Mouse (Mus musculus): Measurements from ENCODE around the gene Ninj1. TPM values are rescaled to one million over a fixed set of nuclear protein-coding genes. Genes with fewer than 3 reads are reported as not detected.

Ninj1 gene
- polyA plus RNA-seq, 1 experiment from 2014 or later: 21.2 TPM

GRCm38 (mm10) chr13:49219367-49219766 lies 32.1 kb downstream of the Ninj1 start:
- H3K27me3 ChIP-seq (replicated peaks): peaks cover 14% of the 10 kb centered on the region
- peaks cover 14% of the 10 kb centered on the region for H3K4me1 ChIP-seq
- no peak overlapping the region for H3K9ac ChIP-seq
- 85% methylated on average over 4 of the region's 4 CpGs for WGBS
- no peak overlapping the region for H3K27ac ChIP-seq
- no peak for ATAC-seq (replicated peaks)
- H3K4me2 ChIP-seq: no peak overlapping the region
- no peak overlapping the region for H3K4me3 ChIP-seq
- H3K9me3 ChIP-seq: no peaks in the 10 kb centered on the region
- H3K36me3 ChIP-seq (replicated peaks): no peaks in the 10 kb centered on the region

GRCm38 (mm10) chr13:49220912-49221311 lies 33.6 kb downstream of the Ninj1 start:
- H3K9ac ChIP-seq: no peak overlapping the region
- no peak overlapping the region for H3K27ac ChIP-seq
- H3K4me3 ChIP-seq: no peak overlapping the region
- 27% methylated on average over 5 of the region's 5 CpGs for WGBS
- H3K36me3 ChIP-seq (replicated peaks): no peaks in the 10 kb centered on the region
- no peak overlapping the region for H3K4me2 ChIP-seq
- no peaks in the 10 kb centered on the region for H3K9me3 ChIP-seq
- peaks cover 19% of the 10 kb centered on the region for H3K27me3 ChIP-seq (replicated peaks)
- peaks cover 4% of the 10 kb centered on the region; the same call in 1 of the 2 replicates for H3K4me1 ChIP-seq
- no peak for ATAC-seq (replicated peaks)

- Histone ChIP-seq H3K9me3 (no peaks in the 10 kb centered on the region), H3K4me2 (no peak overlapping the region), H3K4me3 (no peak overlapping the region), H3K27me3 (replicated peaks) (peaks cover 7% of the 10 kb centered on the region; the same call in 1 of the 2 replicates), H3K36me3 (replicated peaks) (no peaks in the 10 kb centered on the region), H3K4me1 (no peaks in the 10 kb centered on the region), H3K27ac (no peak overlapping the region), H3K9ac (no peak overlapping the region)
- WGBS: 18% methylated on average over 10 of the region's 10 CpGs
- no peak for ATAC-seq (replicated peaks)
Measured at GRCm38 (mm10) chr13:49224314-49224713, 37.0 kb downstream of the Ninj1 start.

GRCm38 (mm10) chr13:49224729-49225128 lies 37.4 kb downstream of the Ninj1 start:
- peaks cover 7% of the 10 kb centered on the region; the same call in 1 of the 2 replicates for H3K27me3 ChIP-seq (replicated peaks)
- no peaks in the 10 kb centered on the region for H3K9me3 ChIP-seq
- WGBS: 19% methylated on average over 6 of the region's 6 CpGs
- no peak overlapping the region for H3K4me2 ChIP-seq
- H3K4me3 ChIP-seq: no peak overlapping the region
- no peak for ATAC-seq (replicated peaks)
- H3K9ac ChIP-seq: no peak overlapping the region
- no peak overlapping the region for H3K27ac ChIP-seq
- H3K36me3 ChIP-seq (replicated peaks): no peaks in the 10 kb centered on the region
- H3K4me1 ChIP-seq: no peaks in the 10 kb centered on the region

GRCm38 (mm10) chr13:49225159-49225558 lies 37.9 kb downstream of the Ninj1 start:
- H3K4me1 ChIP-seq: no peaks in the 10 kb centered on the region
- H3K4me3 ChIP-seq: no peak overlapping the region
- H3K27me3 ChIP-seq (replicated peaks): peaks cover 7% of the 10 kb centered on the region; the same call in 1 of the 2 replicates
- no peak overlapping the region for H3K27ac ChIP-seq
- H3K9me3 ChIP-seq: no peaks in the 10 kb centered on the region
- H3K4me2 ChIP-seq: no peak overlapping the region
- WGBS: 68% methylated on average over 3 of the region's 3 CpGs
- no peaks in the 10 kb centered on the region for H3K36me3 ChIP-seq (replicated peaks)
- ATAC-seq (replicated peaks): no peak
- no peak overlapping the region for H3K9ac ChIP-seq

GRCm38 (mm10) chr13:49225633-49226032 lies 38.3 kb downstream of the Ninj1 start:
- H3K36me3 ChIP-seq (replicated peaks): no peaks in the 10 kb centered on the region
- no peak overlapping the region for H3K4me2 ChIP-seq
- no peak overlapping the region for H3K4me3 ChIP-seq
- ATAC-seq (replicated peaks): no peak
- no peak overlapping the region for H3K27ac ChIP-seq
- no peaks in the 10 kb centered on the region for H3K9me3 ChIP-seq
- H3K27me3 ChIP-seq (replicated peaks): peaks cover 7% of the 10 kb centered on the region; the same call in 1 of the 2 replicates
- WGBS: 26% methylated on average over 4 of the region's 4 CpGs
- H3K4me1 ChIP-seq: no peaks in the 10 kb centered on the region
- no peak overlapping the region for H3K9ac ChIP-seq

GRCm38 (mm10) chr13:49233792-49234572 lies 46.7 kb downstream of the Ninj1 start:
- 80% methylated on average over 8 of the region's 8 CpGs for WGBS
- no peak for ATAC-seq (replicated peaks)
- H3K4me2 ChIP-seq: no peak overlapping the region

DNA sequence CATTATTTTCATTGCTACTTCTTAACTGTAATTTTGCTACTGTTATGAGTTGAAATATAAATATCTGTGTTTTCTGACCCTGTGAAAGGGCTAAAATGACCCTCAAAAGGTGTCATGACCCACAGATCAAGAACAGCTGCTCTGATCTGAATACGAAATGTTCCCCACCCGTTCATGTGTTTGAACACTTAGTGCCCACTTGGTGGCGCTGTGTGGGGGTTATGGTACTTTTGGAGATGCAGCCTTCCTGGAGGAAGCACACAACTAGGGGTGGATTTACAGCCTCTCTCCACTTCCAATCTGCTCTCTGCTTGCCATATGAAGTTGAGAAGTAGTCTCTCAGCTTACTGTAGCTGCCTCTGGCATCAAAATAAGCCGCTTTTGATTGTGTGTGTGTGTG lies 47.4 kb downstream of the Ninj1 start:
- H3K9me3 ChIP-seq: no peaks in the 10 kb centered on the region
- no peak overlapping the region for H3K4me3 ChIP-seq
- H3K27me3 ChIP-seq (replicated peaks): no peaks in the 10 kb centered on the region
- H3K4me1 ChIP-seq: no peaks in the 10 kb centered on the region
- no peak overlapping the region for H3K4me2 ChIP-seq
- ATAC-seq (replicated peaks): no peak
- WGBS: 94% methylated on average over 4 of the region's 4 CpGs
- no peaks in the 10 kb centered on the region for H3K36me3 ChIP-seq (replicated peaks)
- H3K9ac ChIP-seq: no peak overlapping the region
- no peak overlapping the region for H3K27ac ChIP-seq

More at GRCm38 (mm10) chr13:49233792-49234572, 46.7 kb downstream of the Ninj1 start:
- Histone ChIP-seq H3K9me3 (no peaks in the 10 kb centered on the region), H3K36me3 (replicated peaks) (no peaks in the 10 kb centered on the region), H3K27me3 (replicated peaks) (no peaks in the 10 kb centered on the region), H3K4me1 (no peaks in the 10 kb centered on the region), H3K27ac (no peak overlapping the region), H3K4me3 (no peak overlapping the region), H3K9ac (no peak overlapping the region)

GRCm38 (mm10) chr13:49237617-49238016 lies 50.3 kb downstream of the Ninj1 start:
- no peaks in the 10 kb centered on the region for H3K4me1 ChIP-seq
- 90% methylated on average over 8 of the region's 8 CpGs for WGBS

GRCm38 (mm10) chr13:49238737-49239136 lies 51.5 kb downstream of the Ninj1 start:
- H3K27ac ChIP-seq: no peak overlapping the region
- no peaks in the 10 kb centered on the region for H3K27me3 ChIP-seq (replicated peaks)
- H3K4me2 ChIP-seq: no peak overlapping the region
- H3K9ac ChIP-seq: no peak overlapping the region
- WGBS: 92% methylated on average over 8 of the region's 8 CpGs
- ATAC-seq (replicated peaks): no peak
- H3K36me3 ChIP-seq (replicated peaks): no peaks in the 10 kb centered on the region
- no peaks in the 10 kb centered on the region for H3K4me1 ChIP-seq
- no peaks in the 10 kb centered on the region for H3K9me3 ChIP-seq
- H3K4me3 ChIP-seq: no peak overlapping the region

More at GRCm38 (mm10) chr13:49237617-49238016, 50.3 kb downstream of the Ninj1 start:
- Histone ChIP-seq H3K9ac (no peak overlapping the region), H3K36me3 (replicated peaks) (no peaks in the 10 kb centered on the region), H3K27me3 (replicated peaks) (no peaks in the 10 kb centered on the region), H3K4me2 (no peak overlapping the region), H3K4me3 (no peak overlapping the region), H3K27ac (no peak overlapping the region), H3K9me3 (no peaks in the 10 kb centered on the region)
- ATAC-seq (replicated peaks): no peak

- H3K4me3 ChIP-seq: no peak overlapping the region
- 75% methylated on average over 9 of the region's 9 CpGs for WGBS
- no peaks in the 10 kb centered on the region for H3K9me3 ChIP-seq
- no peaks in the 10 kb centered on the region for H3K36me3 ChIP-seq (replicated peaks)
- no peak overlapping the region for H3K4me2 ChIP-seq
- no peaks in the 10 kb centered on the region; the same call in 1 of the 2 replicates for H3K4me1 ChIP-seq
- no peak for ATAC-seq (replicated peaks)
- no peak overlapping the region for H3K27ac ChIP-seq
- peaks cover 12% of the 10 kb centered on the region for H3K27me3 ChIP-seq (replicated peaks)
- no peak overlapping the region for H3K9ac ChIP-seq
Measured at GRCm38 (mm10) chr13:49242321-49243065, 55.2 kb downstream of the Ninj1 start.

GRCm38 (mm10) chr13:49243492-49243891 lies 56.2 kb downstream of the Ninj1 start:
- no peak overlapping the region for H3K4me2 ChIP-seq
- no peak overlapping the region for H3K4me3 ChIP-seq
- peaks cover 10% of the 10 kb centered on the region for H3K4me1 ChIP-seq
- WGBS: 92% methylated on average over 2 of the region's 2 CpGs
- no peak for ATAC-seq (replicated peaks)
- H3K9ac ChIP-seq: no peak overlapping the region
- H3K36me3 ChIP-seq (replicated peaks): no peaks in the 10 kb centered on the region
- H3K27me3 ChIP-seq (replicated peaks): peaks cover 22% of the 10 kb centered on the region
- H3K27ac ChIP-seq: no peak overlapping the region
- H3K9me3 ChIP-seq: no peaks in the 10 kb centered on the region

All from midbrain, embryonic 15.5 days (tissue).